Mouse (Mus musculus) heart, postnatal 25 days (tissue): ENCODE data around the gene Plpp7. TPM values are rescaled to one million over a fixed set of nuclear protein-coding genes. Genes with fewer than 3 reads are reported as not detected.

ENCODE experiments used
- DNase-seq: peaks from one replicate; pipeline ENCODE4 v3.0.0; 2022; ENCODE audit warnings: low spot score
- intact Hi-C: fragments of 180-260 bp; cut with DNase I; formaldehyde crosslinking; loops from one replicate; pipeline ENCODE4 v1.15.1; 2025
- total RNA-seq, 2 experiments: library from RNA; stranded (reverse); gene quantifications; 2 replicates each; pipeline ENCODE4 v1.2.3; 2021

Gene Plpp7
- total RNA-seq, 2 experiments from 2014 or later, result 31.8 to 33.7 TPM

GRCm38 (mm10) chr2:32131205-32131834 lies 36.0 kb downstream of the Plpp7 start:
- DNase-seq, result no peak
- intact Hi-C loops, result loop anchor here (2.0 to 5.0 kb wide), 2 partner anchors 84 to 215 kb away; no protein-coding TSS in a partner anchor

DNA sequence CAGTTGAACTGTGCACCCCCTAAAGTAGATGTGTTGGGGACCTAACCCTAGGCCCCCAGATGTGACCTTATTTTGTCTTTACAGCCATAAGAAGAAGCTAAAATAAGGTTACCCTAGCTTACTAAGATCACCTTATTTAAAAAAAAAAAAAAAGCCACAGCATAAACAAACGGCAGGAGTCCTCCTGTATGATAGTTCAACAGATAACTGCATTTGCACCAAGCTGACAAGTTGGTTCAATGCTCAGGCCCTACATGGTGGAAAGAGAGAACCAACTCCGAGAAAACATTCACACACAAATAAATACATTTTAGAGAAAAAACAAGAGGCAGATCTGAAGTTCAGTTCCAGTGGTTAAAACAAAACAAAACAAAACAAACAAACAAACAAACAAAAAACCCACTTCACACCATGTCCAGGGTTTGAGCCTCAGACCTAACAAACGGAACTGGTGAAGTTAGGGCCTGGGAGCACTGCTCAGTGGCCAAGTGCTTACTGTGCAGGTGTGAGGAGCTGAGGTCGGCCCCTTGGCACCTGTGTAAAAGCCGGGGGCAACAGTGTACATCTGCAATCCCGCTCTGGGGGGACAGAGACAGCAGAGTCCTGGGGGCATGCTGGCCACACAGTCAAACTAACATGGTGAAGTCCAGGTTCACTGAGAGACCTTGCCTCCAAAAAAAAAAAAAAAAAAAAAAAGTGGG lies 36.7 kb downstream of the Plpp7 start:
- no peak for DNase-seq
- intact Hi-C loops, result loop anchor here (2.0 to 5.0 kb wide), 2 partner anchors 85 to 215 kb away; no protein-coding TSS in a partner anchor

DNA sequence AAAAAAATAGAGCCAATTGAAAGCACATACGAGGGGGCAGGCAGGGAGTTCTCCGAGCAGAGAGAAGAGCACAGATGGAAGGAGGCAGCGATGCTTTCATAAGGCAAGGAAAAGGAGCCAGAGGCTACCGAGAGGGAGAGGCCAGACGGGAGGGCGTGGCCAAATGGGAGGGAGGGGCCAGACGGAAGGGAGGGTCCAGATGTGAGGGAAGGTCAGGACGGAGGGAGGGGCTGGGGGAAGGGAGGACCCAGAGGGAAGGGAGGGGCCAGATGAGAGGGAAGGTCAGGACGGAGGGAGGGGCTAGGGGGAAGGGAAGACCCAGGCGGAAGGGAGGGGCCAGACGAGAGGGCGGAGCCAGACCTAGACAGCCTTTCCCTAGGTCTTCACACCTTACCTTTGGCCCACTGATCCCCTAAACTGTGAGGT lies 37.3 kb downstream of the Plpp7 start:
- no peak for DNase-seq
- intact Hi-C loops, result loop anchor here (5.0 kb wide), 1 partner anchor 85 kb away; no protein-coding TSS in a partner anchor

DNA sequence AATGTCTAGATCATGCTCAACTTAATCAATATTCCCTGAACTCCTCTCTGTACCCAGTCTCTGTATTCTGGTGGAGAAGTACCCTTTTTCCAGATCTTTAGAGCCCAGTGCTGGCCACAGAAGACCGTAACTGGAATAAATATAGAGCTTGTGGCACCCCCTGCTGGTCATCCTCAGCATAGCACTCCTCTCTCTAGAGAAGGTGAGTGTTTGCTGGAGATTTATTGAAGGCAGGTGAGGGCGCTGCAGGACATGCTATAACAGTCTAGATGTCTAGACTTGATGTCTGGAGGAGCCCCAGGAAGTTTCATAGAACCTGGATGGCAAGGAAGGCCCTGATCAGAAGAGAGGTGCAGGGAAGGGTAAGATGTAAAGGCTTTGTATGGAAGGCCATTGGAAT lies 38.7 kb downstream of the Plpp7 start:
- intact Hi-C loops, result loop anchor here (2.0 to 5.0 kb wide), 2 partner anchors 59 to 87 kb away; no protein-coding TSS in a partner anchor
- DNase-seq, result peak; percentile 53

- peak; percentile 96 for DNase-seq
- intact Hi-C loops, result no loop called here
Observed at GRCm38 (mm10) chr2:32137667-32138266, 42.4 kb downstream of the Plpp7 start.

- intact Hi-C loops, result no loop called here
- DNase-seq, result no peak
Observed at GRCm38 (mm10) chr2:32139377-32139776, 44.0 kb downstream of the Plpp7 start.

DNA sequence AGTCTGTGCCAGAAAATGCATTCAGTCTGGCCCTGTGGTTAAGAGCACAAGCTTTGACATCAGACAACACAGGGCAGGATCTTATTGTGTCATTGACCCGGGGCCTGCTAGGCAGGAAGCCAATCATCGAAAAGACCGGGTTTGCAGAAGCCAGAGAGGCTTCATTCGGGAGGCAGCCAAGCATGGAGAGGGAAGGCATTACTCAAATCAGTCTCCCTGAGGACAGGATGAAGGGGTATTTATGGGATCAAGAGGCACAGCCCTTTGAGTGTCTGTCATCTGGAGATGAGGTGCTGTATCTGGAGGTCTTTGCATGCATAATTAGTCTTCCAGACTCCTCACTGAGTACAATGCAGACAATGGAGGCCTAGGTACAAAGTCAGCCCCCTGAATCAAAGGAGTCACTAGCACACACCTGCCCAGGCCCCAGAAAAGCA lies 45.2 kb downstream of the Plpp7 start:
- no peak for DNase-seq
- intact Hi-C loops, result loop anchor here (10.0 kb wide), 1 partner anchor 456 kb away; the partner anchor contains the start of gene Abl1

DNA sequence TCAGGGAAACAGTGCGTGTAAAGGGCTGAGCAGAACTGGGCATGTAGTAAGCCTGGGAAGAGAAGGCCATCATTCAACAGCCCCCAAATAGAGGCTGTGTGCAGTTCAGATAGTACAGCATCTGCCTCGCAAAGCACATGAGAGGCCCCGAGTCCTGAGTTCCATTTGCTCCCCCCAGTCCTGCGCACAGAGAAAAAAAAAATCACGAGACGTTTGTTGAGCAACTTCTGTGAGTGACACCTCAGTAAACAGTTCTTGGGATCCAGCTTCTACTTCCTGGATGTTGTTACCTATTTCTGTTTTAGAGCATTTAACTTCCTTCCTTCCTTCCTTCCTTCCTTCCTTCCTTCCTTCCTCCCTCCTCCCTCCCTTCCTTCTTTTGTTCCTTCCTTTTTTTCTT lies 46.3 kb downstream of the Plpp7 start:
- intact Hi-C loops, result loop anchor here (10.0 kb wide), 1 partner anchor 457 kb away; the partner anchor contains the start of gene Abl1
- no peak for DNase-seq

- intact Hi-C loops, result loop anchor here (10.0 kb wide), 1 partner anchor 458 kb away; the partner anchor contains the start of gene Abl1
- no peak for DNase-seq
Observed at GRCm38 (mm10) chr2:32142368-32142767, 47.0 kb downstream of the Plpp7 start.

GRCm38 (mm10) chr2:32144633-32145032 lies 49.3 kb downstream of the Plpp7 start:
- no peak for DNase-seq
- intact Hi-C loops, result loop anchor here (10.0 kb wide), 1 partner anchor 460 kb away; the partner anchor contains the start of gene Abl1

- DNase-seq, result no peak
- intact Hi-C loops, result loop anchor here (10.0 kb wide), 1 partner anchor 462 kb away; the partner anchor contains the start of gene Abl1
Observed at GRCm38 (mm10) chr2:32146617-32147162, 51.4 kb downstream of the Plpp7 start.

GRCm38 (mm10) chr2:32150135-32150534 lies 54.8 kb downstream of the Plpp7 start:
- intact Hi-C loops, result loop anchor here (2.0 to 5.0 kb wide), 2 partner anchors 45 to 87 kb away; partner anchors contain the start of gene Pomt1
- no peak for DNase-seq

DNA sequence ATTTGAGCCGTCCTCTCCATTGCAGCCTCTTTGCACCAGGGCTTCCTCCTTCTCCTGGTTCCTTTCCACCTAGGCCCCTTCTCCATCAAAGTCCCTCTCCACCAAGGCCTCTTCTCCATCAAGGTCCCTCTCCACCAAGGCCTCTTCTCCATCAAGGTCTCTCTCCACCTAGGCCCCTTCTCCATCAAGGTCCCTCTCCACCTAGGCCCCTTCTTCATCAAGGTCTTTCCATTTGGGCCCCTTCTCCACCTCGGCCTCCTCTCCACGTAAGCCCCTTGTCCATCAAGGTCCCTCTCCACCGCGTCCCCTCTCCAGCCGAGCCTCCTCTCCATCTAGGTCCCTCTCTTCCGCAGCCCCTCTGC lies 55.2 kb downstream of the Plpp7 start:
- no peak for DNase-seq
- intact Hi-C loops, result loop anchor here (2.0 to 5.0 kb wide), 2 partner anchors 44 to 87 kb away; partner anchors contain the start of gene Pomt1

DNA sequence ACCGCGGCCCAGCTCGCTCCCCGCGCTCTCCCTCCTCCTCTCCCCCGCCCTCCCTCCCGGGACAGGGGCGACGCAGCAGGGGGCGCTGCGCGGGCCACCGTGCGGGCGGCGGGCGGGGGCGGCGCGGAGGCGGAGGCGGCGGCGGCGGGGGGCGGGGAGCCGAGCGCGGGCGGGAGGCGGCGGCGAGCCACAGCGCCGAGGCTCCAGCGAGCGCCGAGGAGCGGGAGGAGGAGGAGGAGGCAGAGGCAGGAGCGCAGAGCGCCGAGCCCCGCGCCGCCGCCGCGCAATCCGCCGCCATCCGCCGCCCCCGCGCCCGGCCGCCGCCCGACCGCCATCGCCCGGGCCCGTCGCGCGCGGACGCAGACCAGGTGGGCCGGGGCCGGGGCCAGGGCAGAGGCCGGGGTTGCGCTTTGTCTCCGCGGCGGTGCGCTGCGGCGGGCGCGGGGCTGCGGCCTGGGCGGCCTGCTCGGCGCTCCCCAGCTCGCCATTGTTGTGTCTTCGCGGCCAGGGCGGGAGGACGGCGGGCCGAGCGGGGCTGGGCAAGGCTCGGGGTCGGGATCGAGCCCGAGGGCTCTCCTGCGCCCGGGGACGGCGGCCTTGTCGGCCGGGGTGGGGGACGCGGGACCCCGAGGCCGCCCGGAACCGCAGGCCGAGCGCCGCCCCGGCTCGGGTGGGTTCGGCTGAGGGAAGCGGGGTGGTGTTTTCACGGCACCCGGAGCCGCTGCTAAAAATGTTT lies 55.8 kb downstream of the Plpp7 start, which contains the start of gene Prrc2b:
Gene Prrc2b (plus strand): TSS at position 159 of the 736 bp plus-strand sequence.
- DNase-seq, result peak; percentile 39
- intact Hi-C loops, result loop anchor here (2.0 to 5.0 kb wide), 2 partner anchors 44 to 86 kb away; partner anchors contain the start of gene Pomt1

GRCm38 (mm10) chr2:32151660-32152366 lies 56.5 kb downstream of the Plpp7 start:
- DNase-seq, result no peak
- intact Hi-C loops, result loop anchor here (2.0 to 5.0 kb wide), 2 partner anchors 43 to 85 kb away; partner anchors contain the start of gene Pomt1

- intact Hi-C loops, result loop anchor here (5.0 kb wide), 1 partner anchor 85 kb away; the partner anchor contains the start of gene Pomt1
- no peak for DNase-seq
Observed at GRCm38 (mm10) chr2:32152367-32153034, 57.2 kb downstream of the Plpp7 start.

- DNase-seq, result no peak
- intact Hi-C loops, result loop anchor here (5.0 kb wide), 1 partner anchor 84 kb away; the partner anchor contains the start of gene Pomt1
Observed at GRCm38 (mm10) chr2:32153041-32153790, 57.9 kb downstream of the Plpp7 start.
